Mouse (Mus musculus): ENCODE measurements around the gene Cdk10.
"Not testable (repeated sequence)": the region's sequence is repeated elsewhere in the genome, so short reads cannot be mapped to it uniquely, and the experiment has no call there.

- not testable (repeated sequence) for TF ChIP-seq GATA1, TAL1 (IDR thresholded peaks at IDR 0.05; ENCODE audit: low read length)
These were observed 27.6 kb upstream of the Cdk10 start for GRCm38 (mm10) chr8:123197016-123197415.
